Mouse (Mus musculus) spleen, postnatal 0 days (tissue): ENCODE results near the gene Gmeb1. TPM values are rescaled to one million over a fixed set of nuclear protein-coding genes. Genes with fewer than 3 reads are reported as not detected.

Experiments
- polyA plus RNA-seq: library from polyadenylated mRNA; unstranded; fragments of >200 nt; fragmentation: Nextera tagmentation; extraction: Ambion mirVana; gene quantifications from 2 replicates; pipeline ENCODE4 v1.2.1, GENCODE M21; 2015

Gene Gmeb1
- polyA plus RNA-seq: 17.7 and 18.4 TPM in 2 replicates

DNA sequence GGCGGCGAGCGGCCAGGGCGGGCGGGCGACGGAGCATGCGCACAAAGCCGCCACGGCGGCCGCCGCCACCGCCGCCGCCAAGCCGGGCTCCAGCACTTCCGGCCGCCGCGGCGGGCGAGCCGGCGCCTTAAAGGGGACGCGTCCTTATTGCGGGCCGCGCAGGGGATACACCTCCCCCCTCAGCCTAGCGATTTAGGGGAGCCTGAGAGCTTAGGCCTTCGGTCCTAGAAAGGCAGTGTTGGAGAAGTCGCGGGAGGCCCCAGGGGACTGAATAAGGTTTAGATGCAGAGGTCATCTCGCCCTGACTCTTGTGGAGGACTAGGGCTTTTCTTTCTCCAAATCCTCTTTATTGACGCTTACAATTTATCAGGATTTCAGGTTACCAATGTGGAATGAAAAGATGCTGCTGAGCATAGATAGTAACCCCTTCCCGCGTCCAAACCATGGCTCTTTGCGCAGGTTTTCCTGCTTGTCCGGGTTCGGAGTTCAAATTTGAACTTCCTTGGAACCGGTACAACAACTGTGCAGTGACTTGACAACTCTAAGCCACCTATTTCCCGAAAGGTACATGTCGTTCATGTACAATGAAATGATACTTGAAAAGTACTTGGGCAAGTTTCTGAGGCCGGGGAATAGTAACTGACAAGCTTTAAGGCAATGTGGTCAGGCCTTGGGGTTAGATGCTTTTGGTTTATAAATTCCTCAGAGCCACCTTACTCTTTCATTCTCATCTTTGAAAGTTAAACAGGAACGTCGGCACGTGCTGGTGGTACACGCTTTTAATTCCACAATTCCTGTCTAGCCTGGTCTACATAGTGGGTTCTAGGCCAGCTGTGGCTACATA, at the start of gene Gmeb1:
Gmeb1 (minus strand) TSS at position 89 of the 844 bp plus-strand sequence.

DNA sequence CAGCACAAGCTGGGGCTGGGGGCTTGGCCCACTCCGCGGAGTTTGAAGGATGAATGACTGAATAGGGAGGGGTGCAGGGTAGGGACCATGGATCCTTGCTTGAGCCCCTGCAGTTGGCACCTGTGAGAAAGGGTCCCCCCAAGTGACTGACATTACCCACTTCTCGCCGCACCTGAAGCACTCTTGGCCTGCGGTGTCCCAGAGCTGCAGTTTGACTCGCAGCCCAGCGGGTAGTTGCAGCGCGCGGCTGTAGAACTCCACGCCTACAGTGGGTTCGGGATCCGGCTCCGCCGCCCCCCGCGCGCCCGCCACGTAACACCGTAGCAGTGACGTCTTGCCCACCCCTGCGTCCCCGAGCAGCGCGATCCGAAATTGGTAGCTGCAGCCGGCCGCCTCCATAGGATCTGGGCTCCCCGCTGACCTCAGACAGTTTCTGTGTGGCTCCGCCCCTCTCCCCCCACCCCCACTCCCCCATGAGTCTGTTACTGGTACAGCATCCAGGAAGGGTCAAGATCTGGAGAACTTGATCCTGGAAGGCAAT, 41.6 kb upstream of the Gmeb1 start, which contains the start of gene Rab42:
Rab42 (minus strand) TSS at position 447 of the 541 bp plus-strand sequence.

DNA sequence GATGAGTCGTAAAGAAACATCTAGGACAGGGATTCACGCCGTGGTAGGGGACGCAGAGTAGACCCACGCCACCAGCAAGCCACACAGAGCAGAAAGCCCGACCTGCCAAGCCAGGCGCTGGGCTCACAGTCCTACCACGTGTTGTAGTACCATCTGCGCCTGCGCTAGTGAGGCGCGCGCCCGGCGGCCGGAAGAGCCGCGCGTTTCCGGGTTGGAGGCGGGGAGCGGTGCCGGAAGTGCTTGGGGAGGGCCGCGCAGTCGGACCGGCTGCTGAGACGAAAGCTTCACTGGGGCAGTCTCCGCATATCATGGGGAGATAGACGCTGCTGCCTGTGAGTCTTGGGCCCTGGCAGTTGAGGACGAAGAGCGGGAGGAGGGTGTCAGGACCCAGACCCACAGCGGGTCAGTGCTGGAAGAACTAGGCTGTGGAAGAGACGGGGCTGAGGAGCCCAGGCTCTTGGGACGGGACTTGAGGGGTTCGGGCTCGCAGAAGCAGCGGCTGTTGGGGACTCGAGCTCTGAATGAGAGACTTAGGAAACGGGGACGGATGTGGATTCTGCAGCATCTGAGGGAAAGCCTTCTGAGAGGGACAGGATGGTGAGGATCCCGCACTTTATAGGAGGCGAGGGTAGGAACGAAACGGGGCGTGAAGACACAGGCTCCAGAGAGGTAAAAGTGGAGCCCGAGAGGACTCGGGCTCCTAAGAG, 12.9 kb upstream of the Gmeb1 start, which contains the start of gene Taf12:
Taf12 (plus strand) TSS at position 220 of the 707 bp plus-strand sequence.

DNA sequence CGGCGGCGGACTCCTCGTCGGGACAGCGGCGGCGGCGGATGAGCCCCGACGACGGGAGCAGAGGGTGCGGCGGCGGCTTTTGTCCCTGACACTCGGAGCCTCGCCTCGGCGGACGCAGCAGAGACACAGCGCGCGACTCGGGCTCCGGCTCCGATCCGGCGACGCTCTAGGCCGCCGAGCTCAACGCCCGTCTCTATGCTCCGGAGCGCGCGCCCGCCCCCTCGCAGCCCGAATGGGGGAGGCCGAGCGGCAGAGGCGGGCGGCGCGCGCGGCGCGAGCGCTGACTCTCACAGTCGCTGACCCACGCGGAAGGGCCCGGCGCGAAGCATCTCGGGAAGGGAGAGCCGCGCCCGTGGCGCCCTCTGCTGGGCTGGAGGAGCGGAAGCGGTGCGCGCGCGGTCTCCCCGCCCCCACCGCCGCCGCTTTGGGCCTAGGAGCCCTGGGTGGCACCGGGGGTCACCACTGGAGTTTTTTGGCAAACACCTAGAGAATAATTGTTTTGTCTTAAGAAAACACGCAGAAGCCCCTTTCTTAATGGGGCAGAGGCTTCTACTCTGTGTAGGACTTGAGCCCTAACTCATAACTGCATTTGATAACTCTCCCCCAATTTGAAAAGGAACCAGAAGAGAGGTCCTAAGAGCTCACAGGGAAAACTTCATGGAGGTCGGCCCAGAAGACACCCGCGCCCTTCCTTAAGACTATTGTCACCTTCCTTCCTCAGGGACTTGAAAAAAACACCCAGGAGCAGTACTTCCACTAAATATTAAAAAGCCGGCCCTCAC, 49.3 kb downstream of the Gmeb1 start, which contains the start of gene Ythdf2:
Ythdf2 (minus strand) TSS at position 351 of the 782 bp plus-strand sequence.

Other genes starting within 250 kb of the Gmeb1 start
- 0.36 and 0.61 TPM in 2 replicates for gene Gm10300, start 186.9 kb downstream of the Gmeb1 start, polyA plus RNA-seq
- gene Epb41, start 186.3 kb downstream of the Gmeb1 start, polyA plus RNA-seq: 107 and 109 TPM in 2 replicates
- gene Oprd1, start 117.1 kb downstream of the Gmeb1 start, polyA plus RNA-seq: not detected in 2 replicates
- 48.2 and 53.7 TPM in 2 replicates for gene Ythdf2, start 49.3 kb downstream of the Gmeb1 start, polyA plus RNA-seq
- gene Taf12, start 12.8 kb upstream of the Gmeb1 start, polyA plus RNA-seq: 54.8 and 59.1 TPM in 2 replicates
- 1.8 and 2.1 TPM in 2 replicates for gene Rab42, start 41.8 kb upstream of the Gmeb1 start, polyA plus RNA-seq
- 42.4 and 44.6 TPM in 2 replicates for gene Trnau1ap, start 67.9 kb upstream of the Gmeb1 start, polyA plus RNA-seq
- gene Rcc1, start 92.0 kb upstream of the Gmeb1 start, polyA plus RNA-seq: 69.5 and 69.8 TPM in 2 replicates
- 11.8 and 13.4 TPM in 2 replicates for gene Phactr4, start 160.9 kb upstream of the Gmeb1 start, polyA plus RNA-seq
- gene Med18, start 202.3 kb upstream of the Gmeb1 start, polyA plus RNA-seq: 19.8 and 22.6 TPM in 2 replicates
- gene Sesn2, start 248.9 kb upstream of the Gmeb1 start, polyA plus RNA-seq: 7.0 and 9.7 TPM in 2 replicates